Mouse (Mus musculus): ENCODE results near the gene Gna12.

Gna12 gene

DNA sequence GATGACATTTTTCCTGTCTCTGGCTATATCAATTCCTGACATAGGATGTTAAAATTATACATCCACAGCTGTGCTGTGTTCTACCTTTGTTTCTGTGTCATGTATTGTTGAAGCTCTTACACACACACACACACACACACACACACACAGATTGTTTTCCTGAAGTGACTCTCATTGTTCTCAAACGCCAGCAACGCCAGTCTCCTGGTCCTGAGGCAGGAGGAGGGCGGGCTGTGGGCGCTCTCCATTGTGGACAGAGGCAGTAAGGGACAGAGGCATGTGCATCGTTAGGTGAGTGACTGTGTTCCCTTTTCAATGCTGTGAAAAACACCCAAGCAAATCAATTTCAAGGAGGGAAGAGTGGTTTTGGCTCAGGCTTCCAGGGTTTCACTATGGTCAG is 77.0 kb downstream of the Gna12 start:
- DNase-seq (ENCODE audit: low spot score in 2 of 2): no peak

DNA sequence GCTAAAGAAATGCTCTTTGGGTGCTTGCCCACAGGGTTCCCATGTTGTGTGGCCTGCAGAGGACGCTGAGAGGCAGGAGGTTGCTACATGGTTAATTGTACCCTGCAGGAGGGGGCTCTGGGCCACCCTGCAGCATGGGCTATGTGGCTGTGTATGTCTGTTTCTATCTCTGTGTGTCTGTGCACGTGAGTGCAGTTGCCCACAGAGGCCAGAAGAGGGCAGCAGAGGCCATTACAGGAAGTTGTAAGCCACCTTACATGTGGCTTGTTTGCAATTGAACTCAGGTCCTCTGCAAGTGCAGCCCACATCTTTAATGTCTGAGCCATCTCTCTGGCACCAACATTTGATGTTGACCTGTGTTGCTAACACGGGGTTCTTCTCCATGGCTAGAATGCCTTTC is 77.6 kb downstream of the Gna12 start:
- DNase-seq (ENCODE audit: low spot score in 2 of 2): no peak

- DNase-seq (ENCODE audit: low spot score in 2 of 2): no peak
Observed at GRCm38 (mm10) chr5:140752041-140752440, 78.2 kb downstream of the Gna12 start.

DNA sequence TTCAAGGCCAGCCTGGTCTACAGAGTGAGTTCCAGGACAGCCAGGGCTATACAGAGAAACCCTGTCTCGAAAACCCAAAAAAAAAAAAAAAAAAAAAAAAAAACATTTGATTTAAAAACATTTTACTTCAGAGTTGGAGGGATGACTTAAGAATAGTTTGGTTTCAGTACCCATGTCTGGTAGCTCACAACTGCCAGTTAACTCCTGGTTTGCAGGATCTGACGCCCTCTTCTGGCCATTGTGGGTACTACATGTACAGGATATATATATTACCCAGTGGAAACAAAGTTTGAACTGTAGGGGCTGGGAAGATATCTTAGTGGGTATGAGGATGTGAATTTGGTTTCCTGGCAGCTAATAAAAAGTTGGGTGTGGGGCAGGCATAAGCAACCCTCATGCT is 79.3 kb downstream of the Gna12 start:
- DNase-seq (ENCODE audit: low spot score in 2 of 2): no peak

DNA sequence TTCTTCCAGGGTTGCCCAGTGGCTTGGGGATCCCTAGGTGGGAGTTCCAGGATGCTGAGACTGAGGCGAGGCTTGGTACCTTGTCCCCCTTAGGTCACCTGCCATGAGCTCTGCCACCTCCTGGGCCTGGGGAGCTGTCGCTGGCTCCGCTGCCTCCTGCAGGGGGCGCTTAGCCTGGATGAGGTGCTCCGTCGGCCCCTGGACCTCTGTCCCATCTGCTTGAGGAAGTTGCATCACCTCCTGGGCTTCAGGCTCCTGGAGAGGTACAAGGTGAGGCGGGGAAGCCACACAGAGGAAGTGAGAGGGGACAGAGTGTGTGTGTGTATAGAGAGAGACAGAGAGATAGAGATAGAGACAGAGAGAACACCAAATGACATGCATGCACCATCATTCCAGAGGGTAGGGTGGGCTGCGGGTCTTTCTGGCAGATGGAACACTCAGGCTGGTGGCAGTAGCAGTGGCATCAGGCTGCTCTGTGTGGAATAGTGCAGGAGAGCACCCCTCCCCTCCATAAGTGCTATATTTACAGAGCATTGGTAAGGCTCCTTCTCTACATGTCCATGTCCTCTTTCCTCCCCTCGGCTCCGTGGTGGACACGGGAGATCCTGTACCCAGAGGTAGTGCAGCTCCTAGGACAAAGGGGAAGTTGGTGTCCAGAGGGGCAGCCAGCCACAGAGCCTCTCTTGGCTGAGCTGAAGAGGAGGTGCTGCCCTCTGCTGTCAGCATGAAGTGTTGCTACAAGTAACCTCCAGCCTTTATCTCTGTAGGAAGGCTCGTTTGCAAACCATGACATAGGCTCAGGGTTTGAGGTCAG is 81.0 kb downstream of the Gna12 start:
- DNase-seq (ENCODE audit: low spot score in 2 of 2): peak in 1 of 2 experiments; percentile 45

DNA sequence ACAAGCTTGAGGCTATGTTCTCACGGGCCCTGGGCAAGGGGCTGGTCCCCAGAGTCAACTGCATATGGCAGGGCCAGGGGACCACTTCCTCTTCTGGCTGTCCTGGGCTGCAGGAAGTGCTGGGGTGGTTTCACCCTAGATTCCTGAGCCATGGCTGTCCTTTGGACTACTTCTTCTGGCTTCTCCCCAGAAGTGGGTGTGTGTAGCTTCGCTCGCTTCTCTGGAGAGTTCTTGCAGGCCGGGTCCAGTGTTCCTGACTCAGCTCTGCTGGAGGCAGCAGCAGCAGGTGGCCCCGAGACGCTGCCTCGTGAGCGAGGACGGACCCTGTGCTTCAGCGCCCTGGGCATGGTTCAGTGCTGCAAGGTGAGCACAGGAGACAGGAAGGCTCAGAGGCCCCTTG is 81.8 kb downstream of the Gna12 start:
- DNase-seq (ENCODE audit: low spot score in 2 of 2): no peak

GRCm38 (mm10) chr5:140743706-140744131 is 86.5 kb downstream of the Gna12 start:
- DNase-seq (ENCODE audit: low spot score in 2 of 2): no peak

- no peak for DNase-seq (ENCODE audit: low spot score in 2 of 2)
Observed at GRCm38 (mm10) chr5:140741877-140742276, 88.4 kb downstream of the Gna12 start.

GRCm38 (mm10) chr5:140741040-140741439 is 89.2 kb downstream of the Gna12 start:
- no peak for DNase-seq (ENCODE audit: low spot score in 2 of 2)

DNA sequence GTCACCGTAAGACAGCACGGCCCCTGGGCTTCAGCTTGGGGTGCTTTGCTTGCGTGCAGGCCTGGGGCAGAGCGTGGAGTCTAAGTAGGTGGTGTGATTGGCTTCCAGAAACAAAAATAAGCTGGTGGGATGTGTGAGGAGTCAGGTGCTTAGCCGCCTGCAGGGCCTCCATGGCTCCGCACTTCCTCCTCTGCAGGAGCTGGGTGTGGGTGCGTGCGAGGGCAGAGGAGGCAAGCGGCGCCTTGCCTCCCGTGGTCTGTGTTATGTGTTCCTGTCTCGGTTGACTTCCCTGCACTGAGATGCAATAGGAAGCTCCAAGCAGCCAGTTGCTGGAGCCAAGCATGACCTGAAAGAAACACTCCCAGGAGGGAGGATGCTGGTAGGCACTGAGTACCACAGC is 90.4 kb downstream of the Gna12 start:
- DNase-seq (ENCODE audit: low spot score in 2 of 2): peak; percentile 45 to 68

DNA sequence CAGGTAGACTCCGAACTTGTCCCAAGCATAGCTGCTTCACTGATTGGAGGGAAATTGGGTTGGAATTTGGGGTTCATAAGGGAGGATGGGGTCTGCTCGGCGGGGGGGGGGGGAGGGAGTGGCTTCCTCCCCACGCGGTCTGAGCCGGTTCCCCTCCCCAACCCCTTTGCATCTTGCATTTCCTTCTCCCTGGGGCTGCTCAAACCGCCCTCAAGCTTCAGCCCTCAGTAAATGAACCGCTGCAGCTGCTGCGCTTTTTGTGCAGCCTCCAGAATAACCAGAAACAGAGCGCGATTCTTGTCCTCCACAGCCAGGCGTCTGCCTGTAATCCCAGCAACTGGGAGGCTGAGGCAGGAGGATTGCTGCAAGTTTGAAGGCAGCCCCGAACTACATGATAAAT is 94.1 kb downstream of the Gna12 start:
- no peak for DNase-seq (ENCODE audit: low spot score in 2 of 2)

DNA sequence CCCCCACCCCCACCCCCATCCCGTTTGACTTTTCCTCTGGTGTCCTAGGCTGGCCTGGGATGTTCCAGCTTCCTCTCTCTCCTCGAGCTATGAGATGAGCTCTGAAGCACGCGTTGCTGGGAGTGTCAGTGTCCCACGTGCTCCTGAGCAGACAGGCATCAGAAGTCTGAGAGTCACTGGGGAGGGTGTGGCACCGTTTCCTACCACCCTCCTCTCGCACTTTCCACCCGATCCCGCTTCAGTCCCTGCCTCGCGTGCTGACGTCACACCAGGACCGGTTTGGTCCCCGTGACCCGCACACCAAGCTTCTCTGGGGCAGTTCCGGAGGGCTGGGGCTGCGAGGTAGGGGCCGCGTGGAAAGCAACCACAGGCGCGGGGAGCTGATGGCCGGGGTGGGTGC is 94.9 kb downstream of the Gna12 start:
- DNase-seq (ENCODE audit: low spot score in 2 of 2): no peak

DNA sequence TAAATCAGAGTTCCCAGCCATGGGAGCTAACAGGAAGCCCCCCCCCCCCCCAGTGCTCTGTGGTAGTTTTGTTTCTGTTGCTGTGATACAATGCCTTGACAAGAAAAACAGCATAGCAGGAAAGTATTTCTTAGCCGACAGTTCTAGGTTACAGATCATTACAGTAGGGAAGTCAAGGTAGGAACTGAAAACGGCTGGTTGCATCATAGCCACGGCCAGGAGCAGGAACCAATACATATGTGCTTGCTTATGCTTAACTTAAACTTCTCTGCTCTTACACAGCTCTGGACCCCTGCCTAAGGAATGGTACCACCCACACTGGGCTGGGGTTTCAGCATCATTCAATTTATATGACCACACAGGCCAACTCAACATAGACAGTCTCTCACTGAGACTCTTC is 96.9 kb downstream of the Gna12 start:
- no peak for DNase-seq (ENCODE audit: low spot score in 2 of 2)

DNA sequence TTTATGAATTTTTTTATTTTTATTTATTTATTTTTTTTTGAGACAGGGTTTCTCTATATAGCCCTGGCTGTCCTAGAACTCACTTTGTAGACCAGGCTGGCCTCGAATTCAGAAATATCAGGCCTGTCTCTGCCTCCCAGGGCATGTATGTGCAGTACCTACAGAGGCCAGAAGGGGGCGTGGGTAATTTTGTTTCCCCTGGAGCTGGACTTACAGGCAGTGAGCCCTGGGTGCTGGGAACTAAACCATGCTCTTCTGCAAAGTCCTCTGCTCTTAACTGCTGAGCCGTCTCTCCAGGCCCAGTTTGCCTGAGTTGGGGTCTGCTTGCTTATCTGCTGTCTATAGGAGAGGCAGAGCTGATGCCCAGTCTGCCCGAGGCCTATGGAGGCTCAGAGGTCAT is 98.0 kb downstream of the Gna12 start:
- DNase-seq (ENCODE audit: low spot score in 2 of 2): no peak

DNA sequence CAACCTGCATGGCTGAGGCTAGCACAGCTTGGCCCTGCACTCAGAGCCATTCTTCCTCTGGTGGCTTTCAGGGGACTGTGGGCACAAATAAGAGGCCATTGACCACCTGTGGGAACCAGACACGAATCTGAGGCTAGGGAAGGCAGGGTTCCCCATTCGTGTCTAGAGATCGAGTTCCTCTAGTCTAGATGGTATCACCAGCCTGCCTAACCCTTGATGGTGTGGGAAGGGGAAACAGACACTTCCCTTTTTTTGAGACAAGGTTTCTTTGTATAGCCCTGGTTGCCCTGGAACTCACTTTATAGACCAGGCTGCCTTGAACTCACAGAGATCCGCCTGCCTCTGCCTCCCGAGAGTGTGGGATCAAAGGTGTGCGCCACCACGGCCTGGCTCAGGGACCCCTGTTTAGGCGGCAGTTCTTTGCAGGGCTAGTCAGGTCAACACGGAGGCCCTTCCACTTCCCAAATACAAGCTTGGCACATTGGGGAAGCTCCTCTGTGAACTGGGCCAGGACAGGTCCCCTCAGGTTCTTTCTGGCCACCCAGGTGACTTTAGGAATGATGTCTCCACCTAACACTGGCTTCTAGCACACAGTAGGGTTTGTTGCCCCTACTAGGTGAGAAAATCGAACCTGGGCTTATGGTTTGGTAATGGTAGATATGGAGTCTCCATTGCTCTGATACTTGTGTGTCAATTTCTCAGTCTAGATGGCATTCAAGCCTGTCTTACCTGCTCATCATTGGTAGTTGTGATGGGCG is 99.0 kb downstream of the Gna12 start:
- DNase-seq (ENCODE audit: low spot score in 2 of 2): no peak

DNA sequence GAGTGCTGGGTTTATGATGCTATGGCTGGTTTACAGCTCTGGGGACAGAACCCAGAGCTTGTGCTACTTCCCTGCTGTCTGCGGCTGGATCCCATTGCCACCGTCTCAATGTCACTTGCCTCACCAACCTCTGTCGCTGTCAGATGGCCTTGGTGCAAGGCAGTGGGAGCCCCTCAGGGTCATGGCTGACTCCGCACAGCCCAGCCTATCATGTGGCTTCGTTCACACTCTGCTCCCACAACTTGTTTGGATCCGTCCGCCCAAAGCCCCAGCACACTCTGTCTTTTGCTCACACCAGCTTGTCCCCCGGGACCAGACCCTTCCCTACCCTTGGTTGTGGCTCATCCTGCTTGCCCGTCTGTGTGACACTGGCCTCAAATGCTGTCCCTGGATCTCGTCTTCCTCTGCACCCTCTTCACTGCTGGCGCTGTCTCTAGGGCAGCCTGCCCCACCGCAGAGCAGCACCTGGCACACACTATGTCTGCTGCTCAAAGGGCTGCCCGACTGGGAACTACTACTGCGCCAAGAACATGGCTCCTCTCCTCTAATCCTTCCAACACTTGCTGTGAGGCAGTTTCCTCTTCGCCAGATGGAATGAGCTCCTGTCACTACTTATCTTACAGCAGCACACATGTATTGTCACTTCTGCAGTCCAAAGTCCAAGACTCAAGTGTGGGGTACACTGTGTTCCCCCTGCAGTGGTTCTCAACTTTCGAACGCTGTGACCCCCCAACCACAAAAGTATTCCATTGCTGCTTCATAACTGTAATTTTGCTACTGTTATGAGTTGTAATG is 103.1 kb downstream of the Gna12 start:
- DNase-seq (ENCODE audit: low spot score in 2 of 2): no peak

- DNase-seq (ENCODE audit: low spot score in 2 of 2): peak; percentile 50 to 53
Observed at GRCm38 (mm10) chr5:140726062-140726839, 104.0 kb downstream of the Gna12 start.

DNA sequence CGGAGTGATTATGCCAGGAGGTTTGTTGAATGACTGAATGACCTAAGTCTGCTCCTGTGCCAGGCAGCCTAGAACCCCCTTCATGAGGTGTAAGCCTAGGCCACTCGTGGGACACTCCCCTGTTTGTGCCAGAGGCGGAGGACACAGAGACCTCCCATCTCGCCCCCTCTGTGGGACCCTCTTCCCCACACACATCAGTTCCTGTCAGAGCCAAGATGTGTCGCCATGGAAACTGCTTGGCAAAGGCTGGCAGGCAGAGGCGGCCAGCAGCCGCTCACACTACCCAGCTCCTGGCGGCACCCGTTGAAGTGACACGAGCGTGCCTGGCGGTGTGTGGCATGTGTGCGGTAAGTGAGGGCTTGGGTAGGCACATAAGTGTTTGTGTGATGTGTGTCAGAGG is 106.4 kb downstream of the Gna12 start, which contains the start of gene Amz1:
Gene Amz1, plus strand, starts transcription at position 306 of the 400 bp plus-strand sequence.
- peak; percentile 72 for DNase-seq (ENCODE audit: low spot score in 2 of 2)

- no peak for DNase-seq (ENCODE audit: low spot score in 2 of 2)
Observed at GRCm38 (mm10) chr5:140722121-140722520, 108.1 kb downstream of the Gna12 start.

GRCm38 (mm10) chr5:140720773-140721172 is 109.5 kb downstream of the Gna12 start:
- no peak for DNase-seq (ENCODE audit: low spot score in 2 of 2)

DNA sequence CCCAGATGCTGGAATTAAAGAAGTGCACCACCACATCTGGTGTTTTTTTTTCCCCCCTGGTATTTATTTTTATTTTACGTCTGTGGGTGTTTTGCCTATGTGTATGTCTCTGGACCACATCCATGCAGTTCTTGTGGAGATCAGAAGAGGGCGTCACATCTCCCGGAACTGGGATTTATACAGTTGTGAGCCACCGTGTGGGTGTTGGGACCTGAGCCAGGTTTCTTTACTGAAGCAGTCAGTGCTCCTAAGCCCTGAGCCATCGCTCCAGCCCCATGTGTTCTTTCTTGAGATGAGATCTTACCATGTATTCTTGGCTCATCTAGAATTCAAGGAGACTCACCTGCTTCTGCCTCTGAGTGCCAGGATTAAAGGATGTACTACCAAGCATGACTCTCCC is 119.2 kb downstream of the Gna12 start:
- no peak for DNase-seq (ENCODE audit: low spot score in 2 of 2)
